Mouse (Mus musculus): ENCODE results near the gene Rhox4e. TPM values are rescaled to one million over a fixed set of nuclear protein-coding genes. Genes with fewer than 3 reads are reported as not detected.
"Not testable (repeated sequence)": the region's sequence is repeated elsewhere in the genome, so short reads cannot be mapped to it uniquely, and the experiment has no call there.

The Rhox4e gene
- not detected in 2 replicates for polyA plus RNA-seq (2015; fragmentation: Nextera tagmentation; extraction: Ambion mirVana)

- not testable (repeated sequence) for H3K9me3 ChIP-seq (replicated peaks); H3K4me2 ChIP-seq; ATAC-seq (ENCODE audit: low read depth); H3K27ac ChIP-seq; DNase-seq; H3K36me3 ChIP-seq; H3K4me3 ChIP-seq (replicated peaks); H3K27me3 ChIP-seq; H3K9ac ChIP-seq; H3K4me1 ChIP-seq (replicated peaks)
- WGBS (ENCODE audit: insufficient replicate concordance) = 83% methylated on average over 9 of the region's 18 CpGs
Observed at GRCm38 (mm10) chrX:37557112-37557511, at the start of gene Rhox4e. Gene Rhox4e (plus strand): TSS chrX:37557412.

GRCm38 (mm10) chrX:37514059-37514458 is 43.2 kb upstream of the Rhox4e start, which contains the start of gene Rhox4d:
Gene Rhox4d (plus strand): TSS chrX:37514359.
- ATAC-seq (ENCODE audit: low read depth); H3K9ac ChIP-seq; H3K4me3 ChIP-seq (replicated peaks); H3K27ac ChIP-seq; H3K4me2 ChIP-seq; H3K4me1 ChIP-seq (replicated peaks); H3K27me3 ChIP-seq; DNase-seq; H3K9me3 ChIP-seq (replicated peaks); H3K36me3 ChIP-seq: not testable (repeated sequence)
- WGBS (ENCODE audit: insufficient replicate concordance) = 84% methylated on average over 17 of the region's 18 CpGs

GRCm38 (mm10) chrX:37530152-37530551 is 27.1 kb upstream of the Rhox4e start, which contains the start of gene Rhox2e:
Gene Rhox2e (plus strand): TSS chrX:37530452.
- not testable (repeated sequence) for H3K9ac ChIP-seq; H3K9me3 ChIP-seq (replicated peaks); H3K4me1 ChIP-seq (replicated peaks); H3K27ac ChIP-seq; H3K27me3 ChIP-seq; H3K4me3 ChIP-seq (replicated peaks); H3K36me3 ChIP-seq; H3K4me2 ChIP-seq; ATAC-seq (ENCODE audit: low read depth); DNase-seq
- 76% methylated on average over 2 of the region's 8 CpGs for WGBS (ENCODE audit: insufficient replicate concordance)

- not testable (repeated sequence) for ATAC-seq (ENCODE audit: low read depth); H3K4me3 ChIP-seq (replicated peaks); H3K9me3 ChIP-seq (replicated peaks); H3K27me3 ChIP-seq; H3K9ac ChIP-seq; H3K36me3 ChIP-seq; H3K27ac ChIP-seq; H3K4me2 ChIP-seq; DNase-seq; H3K4me1 ChIP-seq (replicated peaks)
- WGBS (ENCODE audit: insufficient replicate concordance) = no CpG with 5 or more reads among the region's 4 CpGs
Observed at GRCm38 (mm10) chrX:37541719-37542118, 15.5 kb upstream of the Rhox4e start, which contains the start of gene Rhox3e. Gene Rhox3e (plus strand): TSS chrX:37542019.

- H3K9ac ChIP-seq; H3K27ac ChIP-seq; DNase-seq; H3K4me2 ChIP-seq; H3K36me3 ChIP-seq; H3K27me3 ChIP-seq; ATAC-seq (ENCODE audit: low read depth); H3K4me3 ChIP-seq (replicated peaks); H3K9me3 ChIP-seq (replicated peaks); H3K4me1 ChIP-seq (replicated peaks): not testable (repeated sequence)
- 70% methylated on average over 8 of the region's 8 CpGs for WGBS (ENCODE audit: insufficient replicate concordance)
Observed at GRCm38 (mm10) chrX:37571105-37571504, 13.9 kb downstream of the Rhox4e start, which contains the start of gene Rhox2f. Gene Rhox2f (plus strand): TSS chrX:37571405.

GRCm38 (mm10) chrX:37572638-37573037 is 15.4 kb downstream of the Rhox4e start:
- H3K9ac ChIP-seq; DNase-seq; H3K27ac ChIP-seq; H3K36me3 ChIP-seq; H3K9me3 ChIP-seq (replicated peaks); H3K4me2 ChIP-seq; ATAC-seq (ENCODE audit: low read depth); H3K4me1 ChIP-seq (replicated peaks); H3K4me3 ChIP-seq (replicated peaks); H3K27me3 ChIP-seq: not testable (repeated sequence)
- 50% methylated on average over 2 of the region's 2 CpGs for WGBS (ENCODE audit: insufficient replicate concordance)

- H3K4me2 ChIP-seq; H3K27me3 ChIP-seq; H3K36me3 ChIP-seq; H3K9me3 ChIP-seq (replicated peaks); ATAC-seq (ENCODE audit: low read depth); H3K9ac ChIP-seq; H3K27ac ChIP-seq; H3K4me3 ChIP-seq (replicated peaks); DNase-seq; H3K4me1 ChIP-seq (replicated peaks): not testable (repeated sequence)
Observed at GRCm38 (mm10) chrX:37580692-37581091, 23.5 kb downstream of the Rhox4e start, which contains the start of gene Rhox3f. Gene Rhox3f (plus strand): TSS chrX:37580992.

GRCm38 (mm10) chrX:37607604-37608003 is 50.4 kb downstream of the Rhox4e start, which contains the start of gene Rhox4f:
Gene Rhox4f (minus strand): TSS chrX:37607704.
- not testable (repeated sequence) for DNase-seq; H3K4me2 ChIP-seq; H3K36me3 ChIP-seq; H3K27me3 ChIP-seq; H3K27ac ChIP-seq; H3K9me3 ChIP-seq (replicated peaks); H3K4me3 ChIP-seq (replicated peaks); H3K9ac ChIP-seq; H3K4me1 ChIP-seq (replicated peaks); ATAC-seq (ENCODE audit: low read depth)
- WGBS (ENCODE audit: insufficient replicate concordance) = 85% methylated on average over 16 of the region's 19 CpGs

Other genes with a start within 250 kb of the Rhox4e start
- not detected in 2 replicates for gene Rhox3a2, start 177.4 kb upstream of the Rhox4e start, polyA plus RNA-seq (2015; fragmentation: Nextera tagmentation; extraction: Ambion mirVana)
- not detected in 2 replicates for gene Rhox4a2, start 166.6 kb upstream of the Rhox4e start, polyA plus RNA-seq (2015; fragmentation: Nextera tagmentation; extraction: Ambion mirVana)
- gene Rhox2b, start 145.3 kb upstream of the Rhox4e start, polyA plus RNA-seq (2015; fragmentation: Nextera tagmentation; extraction: Ambion mirVana) = not detected in 2 replicates
- gene Rhox4b, start 124.9 kb upstream of the Rhox4e start, polyA plus RNA-seq (2015; fragmentation: Nextera tagmentation; extraction: Ambion mirVana) = not detected in 2 replicates
- not detected in 2 replicates for gene Rhox2c, start 103.7 kb upstream of the Rhox4e start, polyA plus RNA-seq (2015; fragmentation: Nextera tagmentation; extraction: Ambion mirVana)
- not detected in 2 replicates for gene Rhox3c, start 98.8 kb upstream of the Rhox4e start, polyA plus RNA-seq (2015; fragmentation: Nextera tagmentation; extraction: Ambion mirVana)
- not detected in 2 replicates for gene Rhox4c, start 77.1 kb upstream of the Rhox4e start, polyA plus RNA-seq (2015; fragmentation: Nextera tagmentation; extraction: Ambion mirVana)
- not detected in 2 replicates for gene Rhox2d, start 64.0 kb upstream of the Rhox4e start, polyA plus RNA-seq (2015; fragmentation: Nextera tagmentation; extraction: Ambion mirVana)
- not detected in 2 replicates for gene Rhox4d, start 43.1 kb upstream of the Rhox4e start, polyA plus RNA-seq (2015; fragmentation: Nextera tagmentation; extraction: Ambion mirVana)
- not detected in 2 replicates for gene Rhox2e, start 27.0 kb upstream of the Rhox4e start, polyA plus RNA-seq (2015; fragmentation: Nextera tagmentation; extraction: Ambion mirVana)
- not detected in 2 replicates for gene Rhox3e, start 15.4 kb upstream of the Rhox4e start, polyA plus RNA-seq (2015; fragmentation: Nextera tagmentation; extraction: Ambion mirVana)
- not detected in 2 replicates for gene Rhox2f, start 14.0 kb downstream of the Rhox4e start, polyA plus RNA-seq (2015; fragmentation: Nextera tagmentation; extraction: Ambion mirVana)
- not detected in 2 replicates for gene Rhox3f, start 23.6 kb downstream of the Rhox4e start, polyA plus RNA-seq (2015; fragmentation: Nextera tagmentation; extraction: Ambion mirVana)
- gene Rhox4f, start 50.3 kb downstream of the Rhox4e start, polyA plus RNA-seq (2015; fragmentation: Nextera tagmentation; extraction: Ambion mirVana) = not detected in 2 replicates
- gene Rhox3g, start 71.2 kb downstream of the Rhox4e start, polyA plus RNA-seq (2015; fragmentation: Nextera tagmentation; extraction: Ambion mirVana) = not detected in 2 replicates
- not detected in 2 replicates for gene Rhox2g, start 86.1 kb downstream of the Rhox4e start, polyA plus RNA-seq (2015; fragmentation: Nextera tagmentation; extraction: Ambion mirVana)
- gene Rhox4g, start 93.9 kb downstream of the Rhox4e start, polyA plus RNA-seq (2015; fragmentation: Nextera tagmentation; extraction: Ambion mirVana) = not detected in 2 replicates
- gene Rhox3h, start 111.4 kb downstream of the Rhox4e start, polyA plus RNA-seq (2015; fragmentation: Nextera tagmentation; extraction: Ambion mirVana) = not detected in 2 replicates
- not detected in 2 replicates for gene Rhox2h, start 115.9 kb downstream of the Rhox4e start, polyA plus RNA-seq (2015; fragmentation: Nextera tagmentation; extraction: Ambion mirVana)
- gene Rhox5, start 247.4 kb downstream of the Rhox4e start, polyA plus RNA-seq (2015; fragmentation: Nextera tagmentation; extraction: Ambion mirVana) = 3.1 and 3.2 TPM in 2 replicates

Measured in liver, embryonic 13.5 days (tissue).